Mouse (Mus musculus): ENCODE measurements around the gene Ppm1h. TPM values are rescaled to one million over a fixed set of nuclear protein-coding genes. Genes with fewer than 3 reads are reported as not detected.

The Ppm1h gene
- polyA plus RNA-seq, 1 experiment from 2014 or later: 13.7 TPM

DNA sequence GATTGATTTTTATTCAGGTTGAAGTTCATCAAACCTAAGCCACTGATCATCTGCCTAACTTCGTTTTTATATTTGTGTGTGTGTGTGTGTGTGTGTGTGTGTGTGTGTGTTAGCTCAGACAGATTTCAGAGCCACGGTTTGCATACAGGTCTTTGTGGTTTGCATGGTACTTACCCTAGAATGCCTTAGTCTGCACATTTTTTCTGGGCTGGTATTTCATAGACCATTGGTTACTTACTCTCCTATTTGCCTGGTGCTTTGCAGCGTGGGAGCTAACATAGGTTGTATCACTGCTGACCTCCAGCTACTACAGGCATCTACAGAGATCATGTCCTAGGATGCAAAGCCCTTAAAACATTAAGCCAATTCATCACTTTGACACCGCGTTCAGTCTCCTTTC is 33.7 kb downstream of the Ppm1h start:
- Histone ChIP-seq H3K27me3 (replicated peaks) (no peaks in the 10 kb centered on the region), H3K4me3 (replicated peaks) (no peak overlapping the region), H3K9ac (no peak overlapping the region), H3K36me3 (no peaks in the 10 kb centered on the region), H3K9me3 (no peaks in the 10 kb centered on the region), H3K4me2 (replicated peaks) (no peak overlapping the region), H3K27ac (no peak overlapping the region), H3K4me1 (replicated peaks) (no peaks in the 10 kb centered on the region)
- no peak for ATAC-seq
- 53% methylated on average over 5 of the region's 5 CpGs for WGBS

GRCm38 (mm10) chr10:122715856-122716255 is 37.3 kb downstream of the Ppm1h start:
- no peak overlapping the region for H3K27ac ChIP-seq
- no peaks in the 10 kb centered on the region for H3K36me3 ChIP-seq
- no peaks in the 10 kb centered on the region for H3K9me3 ChIP-seq
- no peaks in the 10 kb centered on the region for H3K27me3 ChIP-seq (replicated peaks)
- H3K4me2 ChIP-seq (replicated peaks): no peak overlapping the region
- 88% methylated on average over 12 of the region's 12 CpGs for WGBS
- no peak for ATAC-seq
- no peaks in the 10 kb centered on the region for H3K4me1 ChIP-seq (replicated peaks)
- H3K4me3 ChIP-seq (replicated peaks): no peak overlapping the region
- H3K9ac ChIP-seq: no peak overlapping the region

DNA sequence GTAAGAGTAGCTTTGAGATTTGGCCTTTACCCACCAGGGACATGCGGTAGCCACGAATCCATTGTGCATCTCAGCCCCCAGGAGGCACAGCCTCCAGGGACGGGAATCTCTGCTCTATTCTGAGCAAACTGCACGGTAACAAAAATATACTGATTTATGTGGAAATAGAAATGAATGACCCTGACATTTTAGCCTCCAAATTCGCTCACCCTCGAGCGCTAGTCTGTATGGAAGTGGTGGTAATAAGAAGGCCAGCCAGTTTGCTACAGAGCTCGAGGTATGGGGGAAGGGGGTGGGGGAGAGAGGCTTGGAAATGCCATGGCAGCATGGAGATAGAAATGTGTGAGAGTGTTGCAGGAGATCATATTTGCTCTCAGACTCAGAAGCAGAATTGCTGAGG is 37.7 kb downstream of the Ppm1h start:
- no peak overlapping the region for H3K4me2 ChIP-seq (replicated peaks)
- H3K9ac ChIP-seq: no peak overlapping the region
- no peaks in the 10 kb centered on the region for H3K9me3 ChIP-seq
- H3K27me3 ChIP-seq (replicated peaks): no peaks in the 10 kb centered on the region
- H3K4me1 ChIP-seq (replicated peaks): no peaks in the 10 kb centered on the region
- ATAC-seq: no peak
- 64% methylated on average over 8 of the region's 8 CpGs for WGBS
- no peak overlapping the region for H3K27ac ChIP-seq
- H3K4me3 ChIP-seq (replicated peaks): no peak overlapping the region
- H3K36me3 ChIP-seq: no peaks in the 10 kb centered on the region

- WGBS: 83% methylated on average over 14 of the region's 14 CpGs
- Histone ChIP-seq H3K27me3 (replicated peaks) (no peaks in the 10 kb centered on the region), H3K9me3 (no peaks in the 10 kb centered on the region), H3K4me2 (replicated peaks) (no peak overlapping the region), H3K36me3 (no peaks in the 10 kb centered on the region), H3K4me3 (replicated peaks) (no peak overlapping the region), H3K4me1 (replicated peaks) (no peaks in the 10 kb centered on the region), H3K9ac (no peak overlapping the region), H3K27ac (no peak overlapping the region)
- ATAC-seq: no peak
Observed at GRCm38 (mm10) chr10:122716739-122717474, 38.3 kb downstream of the Ppm1h start.

DNA sequence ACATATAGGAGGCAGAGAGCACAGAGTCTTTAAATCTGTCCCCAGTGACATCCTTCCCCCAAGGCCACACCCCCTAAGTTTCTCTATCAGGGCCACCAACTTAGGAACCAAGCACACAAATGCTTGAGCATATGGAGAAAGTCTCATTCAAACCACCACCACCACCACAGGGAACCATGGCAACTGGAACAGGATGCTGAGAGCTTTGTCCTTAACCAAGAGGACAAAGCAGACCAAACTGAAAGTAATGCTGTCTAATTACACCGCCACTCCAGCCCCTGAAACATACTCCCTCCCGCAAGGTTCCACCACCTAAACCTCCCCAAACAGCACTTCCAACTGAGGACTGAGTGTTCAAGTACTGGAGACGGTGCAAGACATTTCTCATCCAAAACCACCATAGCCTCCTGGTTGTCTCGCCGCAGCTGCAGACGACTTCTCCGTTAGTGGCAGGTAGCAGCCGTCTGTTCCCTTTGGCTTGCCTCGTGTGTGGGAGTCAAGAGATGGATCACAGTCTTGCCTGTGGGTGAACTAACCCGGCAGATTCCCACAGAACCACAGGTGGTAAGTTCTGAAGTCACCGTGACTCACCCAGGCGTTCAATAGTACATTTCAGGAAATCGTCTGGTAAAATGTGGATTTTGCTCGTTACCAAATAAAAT is 39.3 kb downstream of the Ppm1h start:
- ATAC-seq: no peak
- H3K9me3 ChIP-seq: no peaks in the 10 kb centered on the region
- H3K27ac ChIP-seq: no peak overlapping the region
- H3K4me2 ChIP-seq (replicated peaks): no peak overlapping the region
- no peak overlapping the region for H3K9ac ChIP-seq
- WGBS: 81% methylated on average over 14 of the region's 14 CpGs
- H3K4me1 ChIP-seq (replicated peaks): no peaks in the 10 kb centered on the region
- H3K27me3 ChIP-seq (replicated peaks): no peaks in the 10 kb centered on the region
- H3K4me3 ChIP-seq (replicated peaks): no peak overlapping the region
- no peaks in the 10 kb centered on the region for H3K36me3 ChIP-seq

DNA sequence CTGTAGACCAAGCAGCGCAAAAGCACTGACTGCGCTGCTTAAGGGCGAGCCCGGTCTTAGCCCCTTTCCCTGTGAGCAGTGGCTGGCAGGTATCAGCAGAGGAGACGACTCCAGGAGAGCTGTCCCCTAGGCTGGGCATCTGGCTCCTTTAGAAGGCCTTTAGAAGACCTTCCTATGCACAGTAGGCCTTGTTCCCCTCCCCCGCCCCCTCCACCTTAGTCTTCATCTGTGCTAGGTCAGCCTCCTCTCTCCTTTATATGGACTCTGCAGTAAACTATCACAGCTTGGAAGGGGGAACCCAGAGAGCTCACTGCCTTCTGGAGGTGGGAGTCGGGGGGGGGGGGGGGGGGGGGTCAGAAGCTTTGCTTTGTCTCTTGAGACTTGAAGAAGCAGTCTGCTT is 40.4 kb downstream of the Ppm1h start:
- H3K27ac ChIP-seq: no peak overlapping the region
- H3K4me2 ChIP-seq (replicated peaks): no peak overlapping the region
- no peak for ATAC-seq
- H3K9ac ChIP-seq: no peak overlapping the region
- WGBS: 87% methylated on average over 6 of the region's 7 CpGs
- H3K36me3 ChIP-seq: no peaks in the 10 kb centered on the region
- no peaks in the 10 kb centered on the region for H3K4me1 ChIP-seq (replicated peaks)
- no peak overlapping the region for H3K4me3 ChIP-seq (replicated peaks)
- H3K27me3 ChIP-seq (replicated peaks): no peaks in the 10 kb centered on the region
- no peaks in the 10 kb centered on the region for H3K9me3 ChIP-seq

- 70% methylated on average over 6 of the region's 6 CpGs for WGBS
- no peak overlapping the region for H3K27ac ChIP-seq
- no peak for ATAC-seq
Observed at GRCm38 (mm10) chr10:122722111-122722510, 43.5 kb downstream of the Ppm1h start.

GRCm38 (mm10) chr10:122724692-122725091 is 46.1 kb downstream of the Ppm1h start:
- ATAC-seq: no peak

More at GRCm38 (mm10) chr10:122722111-122722510, 43.5 kb downstream of the Ppm1h start:
- H3K36me3 ChIP-seq: no peaks in the 10 kb centered on the region
- no peak overlapping the region for H3K9ac ChIP-seq
- no peaks in the 10 kb centered on the region for H3K9me3 ChIP-seq
- no peaks in the 10 kb centered on the region for H3K4me1 ChIP-seq (replicated peaks)
- no peaks in the 10 kb centered on the region for H3K27me3 ChIP-seq (replicated peaks)
- no peak overlapping the region for H3K4me2 ChIP-seq (replicated peaks)
- no peak overlapping the region for H3K4me3 ChIP-seq (replicated peaks)

GRCm38 (mm10) chr10:122727228-122727627 is 48.7 kb downstream of the Ppm1h start:
- no peak for ATAC-seq
- Histone ChIP-seq H3K27me3 (replicated peaks) (no peaks in the 10 kb centered on the region), H3K4me2 (replicated peaks) (no peak overlapping the region), H3K9me3 (no peaks in the 10 kb centered on the region), H3K9ac (no peak overlapping the region), H3K36me3 (no peaks in the 10 kb centered on the region), H3K27ac (no peak overlapping the region), H3K4me1 (replicated peaks) (no peaks in the 10 kb centered on the region), H3K4me3 (replicated peaks) (no peak overlapping the region)
- 45% methylated on average over 4 of the region's 4 CpGs for WGBS

More at GRCm38 (mm10) chr10:122724692-122725091, 46.1 kb downstream of the Ppm1h start:
- 90% methylated on average over 4 of the region's 4 CpGs for WGBS
- no peaks in the 10 kb centered on the region for H3K9me3 ChIP-seq
- no peak overlapping the region for H3K4me2 ChIP-seq (replicated peaks)
- no peak overlapping the region for H3K27ac ChIP-seq
- no peak overlapping the region for H3K4me3 ChIP-seq (replicated peaks)
- H3K36me3 ChIP-seq: no peaks in the 10 kb centered on the region
- no peaks in the 10 kb centered on the region for H3K27me3 ChIP-seq (replicated peaks)
- H3K4me1 ChIP-seq (replicated peaks): no peaks in the 10 kb centered on the region
- no peak overlapping the region for H3K9ac ChIP-seq

- ATAC-seq: no peak
- 84% methylated on average over 2 of the region's 2 CpGs for WGBS
- H3K27me3 ChIP-seq (replicated peaks): no peaks in the 10 kb centered on the region
Observed at GRCm38 (mm10) chr10:122728172-122728571, 49.6 kb downstream of the Ppm1h start.

GRCm38 (mm10) chr10:122732146-122732545 is 53.6 kb downstream of the Ppm1h start:
- H3K4me3 ChIP-seq (replicated peaks): no peak overlapping the region
- 96% methylated on average over 3 of the region's 3 CpGs for WGBS
- H3K4me1 ChIP-seq (replicated peaks): no peaks in the 10 kb centered on the region
- H3K4me2 ChIP-seq (replicated peaks): no peak overlapping the region
- H3K9ac ChIP-seq: no peak overlapping the region
- H3K36me3 ChIP-seq: no peaks in the 10 kb centered on the region
- ATAC-seq: no peak
- no peaks in the 10 kb centered on the region for H3K27me3 ChIP-seq (replicated peaks)
- no peaks in the 10 kb centered on the region for H3K9me3 ChIP-seq
- no peak overlapping the region for H3K27ac ChIP-seq

More at GRCm38 (mm10) chr10:122728172-122728571, 49.6 kb downstream of the Ppm1h start:
- Histone ChIP-seq H3K36me3 (no peaks in the 10 kb centered on the region), H3K4me1 (replicated peaks) (no peaks in the 10 kb centered on the region), H3K9ac (no peak overlapping the region), H3K4me2 (replicated peaks) (no peak overlapping the region), H3K27ac (no peak overlapping the region), H3K4me3 (replicated peaks) (no peak overlapping the region), H3K9me3 (no peaks in the 10 kb centered on the region)

GRCm38 (mm10) chr10:122734521-122734920 is 56.0 kb downstream of the Ppm1h start:
- Histone ChIP-seq H3K27me3 (replicated peaks) (no peaks in the 10 kb centered on the region), H3K9ac (no peak overlapping the region), H3K36me3 (no peaks in the 10 kb centered on the region), H3K27ac (no peak overlapping the region), H3K4me2 (replicated peaks) (no peak overlapping the region), H3K9me3 (no peaks in the 10 kb centered on the region), H3K4me1 (replicated peaks) (no peaks in the 10 kb centered on the region), H3K4me3 (replicated peaks) (no peak overlapping the region)
- 89% methylated on average over 4 of the region's 4 CpGs for WGBS
- ATAC-seq: no peak

DNA sequence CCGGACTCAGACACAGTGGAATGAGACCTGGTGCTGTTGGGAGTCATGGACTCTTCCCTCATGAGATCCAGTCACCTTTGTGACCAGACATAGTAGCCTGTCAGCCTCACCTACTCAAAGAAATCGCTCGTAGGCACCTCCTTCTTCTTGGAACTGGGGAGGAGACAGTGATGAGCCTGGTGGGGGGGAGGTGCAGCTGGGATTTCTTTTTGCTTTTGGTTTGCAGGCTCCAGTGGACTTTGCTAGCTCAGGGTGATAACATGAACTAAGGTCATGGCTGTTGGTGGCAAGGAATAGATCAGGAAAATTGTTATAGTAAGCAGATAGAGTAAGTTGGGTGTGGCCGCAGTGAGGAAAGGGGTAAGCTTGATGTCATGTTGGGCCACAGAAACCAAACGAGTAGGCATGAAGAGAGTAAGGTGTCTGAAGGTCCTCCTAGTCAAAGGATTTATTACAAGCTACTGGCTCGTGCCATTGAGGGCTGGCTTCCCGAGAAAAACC is 56.8 kb downstream of the Ppm1h start:
- 82% methylated on average over 7 of the region's 7 CpGs for WGBS
- Histone ChIP-seq H3K27ac (no peak overlapping the region), H3K4me1 (replicated peaks) (no peaks in the 10 kb centered on the region), H3K9me3 (no peaks in the 10 kb centered on the region), H3K9ac (no peak overlapping the region), H3K36me3 (no peaks in the 10 kb centered on the region), H3K27me3 (replicated peaks) (no peaks in the 10 kb centered on the region), H3K4me2 (replicated peaks) (no peak overlapping the region), H3K4me3 (replicated peaks) (no peak overlapping the region)
- ATAC-seq: peak; percentile 70

All from intestine, embryonic 15.5 days (tissue).